Mouse (Mus musculus) lung, postnatal 10 days (tissue): ENCODE results near the gene March7.

Experiments
- DNase-seq: peaks from one replicate; pipeline ENCODE4 v3.0.0; 2021

March7 gene

DNA sequence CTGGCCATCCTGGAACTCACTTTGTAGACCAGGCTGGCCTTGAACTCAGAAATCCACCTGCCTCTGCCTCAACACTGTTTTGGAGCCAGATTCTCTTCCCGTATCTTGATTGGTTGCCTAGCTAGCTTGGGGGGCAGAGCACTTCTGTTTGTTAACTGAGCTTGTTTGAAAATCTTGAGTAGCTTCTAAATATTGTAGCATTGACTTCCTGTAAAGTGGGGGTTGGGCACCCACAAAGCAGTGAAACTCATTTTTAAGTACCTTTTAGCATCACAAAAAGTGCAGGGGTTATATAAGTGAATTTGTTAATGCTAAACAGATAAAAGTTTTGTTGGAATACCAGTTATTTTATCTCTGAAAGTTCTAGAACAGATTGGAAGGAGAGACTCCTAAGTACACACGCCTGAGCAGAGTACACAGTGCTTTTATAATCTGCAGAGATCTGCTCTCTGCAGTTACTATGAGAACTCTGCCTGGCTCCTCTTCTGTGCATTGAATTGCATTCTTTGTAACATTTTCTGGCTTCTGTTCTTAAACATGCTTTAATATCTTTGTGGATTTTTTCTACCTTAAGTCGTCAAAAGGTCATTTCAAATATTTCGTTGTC is 7.0 kb downstream of the March7 start:
- no peak for DNase-seq

- no peak for DNase-seq
Measured at GRCm38 (mm10) chr2:60217620-60218019, 7.9 kb downstream of the March7 start.

DNA sequence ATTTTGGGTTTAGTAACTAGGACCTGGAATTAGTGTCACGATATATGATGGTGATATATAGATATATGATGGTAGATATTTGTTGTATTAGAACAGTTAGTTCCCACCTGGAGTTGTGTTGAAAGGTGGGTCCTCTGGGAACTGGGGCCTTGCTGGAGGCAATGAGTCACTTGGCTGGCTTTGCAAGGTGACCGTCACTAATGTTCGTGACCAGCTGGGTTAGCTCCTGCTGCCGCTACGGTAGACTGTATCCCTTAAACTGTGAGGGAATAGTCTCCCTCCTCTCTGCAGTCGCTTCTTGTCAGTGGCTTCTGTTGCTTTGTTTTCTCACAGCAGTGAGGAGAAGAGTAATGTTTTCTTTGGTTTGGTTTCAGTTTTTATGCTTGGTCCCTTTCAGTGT is 11.5 kb downstream of the March7 start:
- DNase-seq = no peak

DNA sequence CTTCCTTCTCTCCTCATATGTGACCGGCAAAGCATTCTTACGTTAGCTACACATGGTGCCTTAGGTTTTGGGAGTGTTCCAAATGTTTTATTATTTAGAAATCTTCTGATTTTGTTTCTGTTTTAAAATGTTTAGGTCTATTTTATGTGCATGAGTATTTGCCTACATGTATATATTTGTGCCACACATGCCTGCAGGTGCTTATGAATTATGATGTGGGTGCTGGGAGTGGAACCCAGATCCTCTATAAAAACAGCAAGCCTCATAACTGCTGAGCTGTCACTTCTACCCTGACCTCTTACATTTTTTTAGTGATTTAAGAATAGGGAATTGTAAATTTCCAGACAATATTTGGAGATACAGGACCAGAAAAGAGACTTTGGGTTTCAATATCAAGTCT is 12.3 kb downstream of the March7 start:
- no peak for DNase-seq

DNA sequence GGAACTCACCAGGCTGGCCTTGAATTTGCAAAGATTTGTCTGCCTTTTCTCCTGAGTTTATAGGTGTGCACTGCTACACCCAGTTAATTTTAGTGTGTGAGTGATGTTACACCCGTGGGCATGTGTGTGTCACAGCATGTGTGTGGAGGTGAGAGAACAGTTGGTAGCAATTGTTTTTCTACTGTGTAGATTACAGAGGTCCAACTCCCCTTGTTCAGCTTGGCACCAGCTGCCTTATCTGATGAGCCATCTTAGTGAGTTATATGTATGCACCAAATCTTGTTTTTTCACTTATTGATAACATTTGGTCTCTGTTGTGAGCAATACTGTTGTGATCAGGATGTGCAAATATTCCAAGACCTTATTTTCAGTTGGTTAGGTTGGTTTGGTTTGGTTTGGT is 13.8 kb downstream of the March7 start:
- DNase-seq = no peak

- no peak for DNase-seq
Measured at GRCm38 (mm10) chr2:60228470-60228869, 18.8 kb downstream of the March7 start.

GRCm38 (mm10) chr2:60230361-60230760 is 20.7 kb downstream of the March7 start:
- no peak for DNase-seq

GRCm38 (mm10) chr2:60233147-60233546 is 23.5 kb downstream of the March7 start:
- no peak for DNase-seq

DNA sequence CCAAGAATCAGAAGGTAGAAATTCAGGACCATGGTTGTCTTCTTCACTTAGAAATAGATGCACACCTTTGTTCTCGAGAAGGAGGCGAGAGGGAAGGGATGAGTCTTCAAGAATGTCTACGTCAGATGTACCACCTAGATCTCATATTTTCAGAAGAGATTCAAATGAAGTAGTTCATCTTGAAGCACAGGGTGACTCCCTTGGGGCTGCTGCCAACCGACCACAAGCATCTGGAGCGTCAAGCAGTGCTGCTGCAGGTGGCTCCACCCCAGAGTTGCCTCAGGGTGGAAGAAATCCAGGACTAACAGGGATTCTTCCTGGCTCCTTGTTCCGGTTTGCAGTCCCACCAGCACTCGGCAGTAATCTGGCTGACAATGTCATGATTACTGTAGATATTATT is 24.8 kb downstream of the March7 start:
- no peak for DNase-seq

DNA sequence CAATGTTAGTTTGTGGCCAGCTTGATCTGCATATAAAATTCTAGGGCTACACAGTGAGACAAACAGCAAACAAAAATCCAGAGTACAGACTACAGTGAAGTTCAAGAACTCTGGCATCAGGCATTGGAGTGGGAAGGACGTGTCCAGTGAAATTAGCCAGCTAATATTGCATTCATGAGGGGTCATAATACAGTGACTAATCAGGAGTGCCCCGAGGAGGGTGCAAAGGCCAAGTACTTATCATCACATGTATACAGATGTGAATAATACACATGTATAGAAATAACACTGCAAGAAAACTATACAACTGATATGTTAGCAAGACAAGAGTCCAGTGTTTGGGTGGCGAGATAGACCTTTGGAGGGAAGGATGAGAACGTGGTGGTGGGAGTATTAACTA is 43.1 kb downstream of the March7 start:
- DNase-seq = no peak

GRCm38 (mm10) chr2:60253506-60253905 is 43.8 kb downstream of the March7 start:
- no peak for DNase-seq

- DNase-seq = no peak
Measured at GRCm38 (mm10) chr2:60256751-60257150, 47.1 kb downstream of the March7 start.

DNA sequence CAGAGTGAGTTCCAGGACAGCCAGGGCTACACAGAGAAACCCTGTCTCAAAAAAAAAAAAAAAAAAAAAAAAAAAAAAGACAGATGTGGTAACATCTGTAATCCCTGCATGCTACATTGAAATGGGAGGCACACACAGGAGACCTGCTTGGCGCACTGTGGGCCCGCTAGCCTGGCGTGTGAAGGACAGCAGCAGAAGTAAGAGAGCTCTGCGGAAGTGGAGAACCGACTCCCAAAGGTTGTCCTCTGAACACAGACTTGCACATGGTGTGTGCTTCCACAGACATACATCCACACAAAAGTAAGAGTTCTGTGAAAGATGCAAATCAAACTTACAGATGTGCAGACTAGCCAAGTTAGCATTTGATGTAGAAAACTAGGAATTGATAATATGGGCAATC is 49.5 kb downstream of the March7 start:
- DNase-seq = no peak

DNA sequence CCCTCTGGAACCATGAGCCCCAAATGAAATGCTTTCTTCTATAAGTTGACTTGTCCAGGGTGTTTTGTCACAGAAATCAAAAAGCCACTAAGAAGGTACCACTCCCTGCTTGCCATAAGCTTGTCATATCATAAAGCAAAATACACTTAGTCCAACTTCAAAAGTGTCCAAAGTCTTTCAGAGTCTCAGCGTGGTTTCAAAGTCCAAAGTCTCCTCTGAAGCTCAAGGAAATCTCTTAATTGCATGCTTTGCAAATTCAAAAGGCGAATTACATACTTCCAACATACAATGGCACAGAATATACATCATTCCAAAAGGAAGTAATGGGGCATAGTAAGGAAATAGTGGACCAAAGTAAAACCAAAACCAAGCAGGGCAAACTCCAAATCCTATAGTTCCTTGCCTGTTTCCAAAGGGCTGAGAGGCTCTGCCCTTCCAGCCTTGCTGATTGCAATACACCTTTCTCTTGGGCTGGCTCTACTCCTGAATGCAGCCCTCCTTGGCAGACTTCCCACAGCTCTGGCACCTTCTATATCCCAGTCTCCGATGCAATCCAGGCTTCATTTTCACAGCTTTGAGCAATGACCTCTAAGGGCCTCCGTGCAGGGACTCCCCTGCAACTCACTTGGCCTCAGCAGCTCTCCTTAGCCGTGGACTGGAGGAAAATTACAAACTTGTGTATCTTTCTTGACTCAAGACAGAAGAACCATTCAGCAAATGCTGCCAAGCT is 51.1 kb downstream of the March7 start:
- no peak for DNase-seq

GRCm38 (mm10) chr2:60267567-60267966 is 57.9 kb downstream of the March7 start:
- DNase-seq = no peak

- DNase-seq = no peak
Measured at GRCm38 (mm10) chr2:60269856-60270479, 60.3 kb downstream of the March7 start.

GRCm38 (mm10) chr2:60278627-60279026 is 68.9 kb downstream of the March7 start:
- DNase-seq = no peak

GRCm38 (mm10) chr2:60282625-60283024 is 72.9 kb downstream of the March7 start:
- no peak for DNase-seq

DNA sequence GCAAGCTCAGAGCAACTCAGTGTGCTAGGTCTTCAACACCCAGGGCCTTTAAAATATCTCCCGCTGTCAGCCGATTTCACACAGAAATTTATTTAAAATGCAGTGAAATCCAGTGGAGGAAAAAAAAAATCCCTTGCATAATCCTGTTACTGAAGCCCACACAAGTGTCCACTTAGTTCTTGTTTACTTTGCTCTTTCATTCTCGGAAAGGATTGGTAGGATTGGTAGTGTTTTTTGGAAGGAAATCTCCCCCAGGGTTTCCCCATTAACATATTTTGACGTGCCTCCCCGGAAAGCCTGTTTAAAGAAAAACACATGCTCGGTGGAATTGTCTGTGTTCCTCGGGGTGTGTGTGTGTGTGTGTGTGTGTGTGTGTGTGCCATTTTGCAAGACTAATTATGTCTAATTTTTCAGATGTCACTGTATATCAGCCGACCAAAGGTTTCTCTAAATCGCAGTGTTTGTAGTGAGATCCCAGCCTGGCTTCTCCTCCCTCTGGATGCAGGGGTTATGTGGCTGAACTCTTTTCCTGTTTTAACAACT is 73.6 kb downstream of the March7 start:
- peak; percentile 35 for DNase-seq

- peak; percentile 85 for DNase-seq
Measured at GRCm38 (mm10) chr2:60283751-60284466, 74.2 kb downstream of the March7 start.

DNA sequence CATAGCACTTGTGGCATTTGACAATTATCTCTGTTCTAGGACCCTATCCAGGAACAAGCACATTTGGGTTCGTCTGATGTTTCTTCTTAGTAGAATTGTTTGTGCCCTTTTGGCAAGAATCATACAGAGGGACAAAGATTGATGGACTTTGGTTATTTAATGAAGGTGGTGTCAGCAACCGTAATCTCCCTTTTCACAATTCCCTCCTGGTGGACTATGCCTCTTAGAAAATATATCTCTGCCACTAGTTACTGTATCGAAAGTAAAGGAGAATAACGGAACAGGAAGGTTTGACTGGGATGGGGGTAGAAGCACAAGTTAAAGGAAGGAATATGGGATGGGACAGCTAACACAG is 74.8 kb downstream of the March7 start, which contains the start of gene Cd302:
Gene Cd302, minus strand, starts transcription at position 22 of the 355 bp plus-strand sequence.
- DNase-seq = no peak

GRCm38 (mm10) chr2:60285107-60285617 is 75.5 kb downstream of the March7 start:
- DNase-seq = no peak

GRCm38 (mm10) chr2:60288606-60289005 is 78.9 kb downstream of the March7 start:
- DNase-seq = no peak
